Mouse (Mus musculus) brain, embryonic 14.5 days (tissue): ENCODE data around the gene Gm11111.

Source experiments
- CTCF ChIP-seq: fragments of 200-500 bp; IDR thresholded peaks from 2 replicates; pipeline ENCODE4 v1.5.1; 2012; ENCODE audit warnings: inconsistent platforms, mild to moderate bottlenecking, moderate library complexity, borderline replicate concordance; ENCODE audit not compliant: insufficient read depth, insufficient read length; ENCODE audit errors: extremely low read depth
- POLR2A ChIP-seq: fragments of 200-500 bp; IDR thresholded peaks from 2 replicates; pipeline ENCODE4 v1.6.1; 2012; ENCODE audit warnings: mild to moderate bottlenecking, inconsistent platforms, borderline replicate concordance; ENCODE audit not compliant: poor library complexity, insufficient read depth, insufficient read length, severe bottlenecking; ENCODE audit errors: extremely low read depth

DNA sequence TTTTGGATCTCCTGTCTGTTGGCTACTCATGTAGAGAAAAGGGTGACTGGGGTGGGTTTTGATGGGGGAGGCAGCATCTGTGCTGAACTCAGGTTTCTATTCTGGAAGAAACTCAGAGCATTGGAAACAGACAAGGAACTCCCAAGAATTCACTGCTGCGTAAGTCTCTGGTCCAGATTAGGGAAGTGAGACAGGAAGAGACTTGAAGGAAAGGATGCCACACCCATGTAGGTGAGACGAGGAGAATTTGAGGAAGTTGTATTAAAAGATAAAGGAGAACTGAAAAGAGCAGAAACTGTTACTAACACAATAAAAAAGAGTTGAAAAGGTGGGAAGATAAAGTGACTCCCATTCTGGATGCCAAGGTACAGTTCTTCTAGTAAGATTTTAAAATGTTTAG lies 25.9 kb downstream of the Gm11111 start:
- TF ChIP-seq CTCF (no peak), POLR2A (no peak)
